Mouse (Mus musculus): ENCODE data around the gene Dok5.

Dok5 gene

DNA sequence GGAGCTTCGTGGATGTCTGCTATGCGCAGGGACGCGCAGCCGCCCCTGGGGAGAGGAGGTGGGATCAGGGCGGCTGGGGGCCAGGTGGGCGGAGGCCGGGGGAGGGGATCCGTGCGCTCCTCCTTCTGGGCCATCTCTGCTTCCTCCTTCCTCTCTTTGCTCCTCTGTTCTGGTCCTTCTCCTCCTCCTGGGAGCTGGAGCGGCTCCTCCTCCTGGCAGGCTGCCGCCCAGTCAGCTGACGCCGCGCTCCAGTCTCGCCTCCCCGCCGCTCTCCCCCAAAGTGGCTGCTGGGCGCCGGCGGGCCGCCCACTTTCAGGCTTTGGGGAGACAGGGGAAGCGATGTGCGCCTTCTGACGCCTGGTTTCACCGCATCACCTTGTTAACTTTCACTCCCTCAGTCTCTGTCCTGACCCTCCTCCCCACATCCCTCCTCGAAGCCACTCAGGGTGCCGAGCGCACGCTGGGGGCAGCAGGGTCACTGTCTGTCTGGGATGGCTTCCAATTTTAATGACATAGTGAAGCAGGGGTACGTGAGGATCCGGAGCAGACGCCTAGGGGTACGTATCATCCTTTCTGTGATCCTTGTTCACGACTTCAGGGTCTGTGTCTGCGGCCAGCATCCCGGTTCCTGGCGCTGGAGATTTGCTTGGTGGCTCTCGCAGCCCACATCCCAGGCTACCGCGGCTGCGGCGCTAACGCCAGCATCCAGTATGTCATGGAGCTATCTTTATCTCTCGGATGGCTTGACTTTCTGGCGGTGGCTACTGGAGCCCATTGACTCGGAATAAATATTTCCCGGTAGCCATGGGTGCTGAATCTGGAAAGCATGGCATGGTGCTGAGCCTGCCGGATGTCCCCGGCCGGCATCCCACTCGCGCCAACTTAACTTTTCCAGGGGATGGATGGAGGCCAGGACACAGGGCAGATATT lies at the start of gene Dok5:
Gene Dok5, plus strand, starts transcription at position 176 of the 930 bp plus-strand sequence.
- no peak for DNase-seq (ENCODE audit: low spot score in 2 of 2)

DNA sequence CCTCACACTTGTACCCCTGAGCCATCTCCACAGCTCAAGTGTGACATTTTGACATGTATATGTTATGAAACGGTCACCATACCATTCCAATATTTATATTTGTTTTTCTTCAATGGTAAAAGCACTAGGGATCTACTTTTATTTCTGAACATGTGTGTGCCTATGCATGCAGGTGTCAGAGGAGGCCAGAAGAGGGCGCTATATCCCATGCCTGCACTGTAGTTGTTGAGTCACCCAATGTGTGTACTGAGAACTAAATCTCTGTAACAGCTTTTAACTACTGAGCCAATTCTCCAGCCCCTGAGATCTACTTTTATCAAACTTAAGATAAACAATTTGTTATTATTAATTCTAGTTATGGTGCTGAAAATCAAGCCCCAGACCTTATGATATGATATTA lies 48.2 kb upstream of the Dok5 start:
- DNase-seq (ENCODE audit: low spot score in 2 of 2): no peak

DNA sequence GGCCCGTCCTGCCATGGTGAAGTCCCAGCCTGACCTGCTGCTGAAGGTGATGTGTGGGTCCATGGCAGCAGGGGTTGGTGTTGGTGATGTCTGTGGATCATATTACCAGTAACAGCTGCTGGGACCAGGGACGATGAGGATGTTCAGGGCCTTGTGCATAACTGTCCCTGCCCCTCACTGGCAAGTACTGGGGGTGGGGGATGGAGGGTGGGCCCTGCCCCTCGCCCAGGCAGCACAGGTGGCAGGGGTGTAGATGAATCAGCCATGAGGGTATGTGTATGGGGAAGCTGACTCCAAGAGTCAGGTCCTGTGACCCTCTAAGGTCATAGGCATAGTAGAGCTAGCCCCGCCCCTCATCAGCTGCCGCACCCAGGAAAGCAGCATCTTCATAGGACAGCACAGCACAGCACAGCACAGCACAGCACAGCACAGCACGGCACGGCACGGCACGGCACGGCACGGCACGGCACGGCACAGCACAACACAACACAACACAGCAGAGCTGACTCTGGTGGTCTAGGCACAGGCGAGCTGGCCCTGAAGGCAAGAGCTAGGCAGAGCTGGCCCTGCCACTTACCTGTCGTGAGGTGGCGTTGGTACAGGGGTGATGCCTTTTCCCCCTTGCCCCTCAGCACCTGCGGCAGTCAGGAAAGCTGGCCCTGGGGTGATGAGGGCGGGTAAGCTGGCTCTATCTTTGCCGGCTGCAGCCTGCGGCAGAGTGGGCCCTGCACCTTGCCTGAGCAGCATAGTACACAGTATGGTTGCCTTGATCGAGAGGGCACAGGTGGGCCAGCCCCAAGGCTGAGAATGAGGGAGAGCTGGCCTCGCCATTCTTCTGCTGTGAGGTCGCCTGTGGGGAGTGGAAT lies 36.3 kb upstream of the Dok5 start:
- no peak for DNase-seq (ENCODE audit: low spot score in 2 of 2)

DNA sequence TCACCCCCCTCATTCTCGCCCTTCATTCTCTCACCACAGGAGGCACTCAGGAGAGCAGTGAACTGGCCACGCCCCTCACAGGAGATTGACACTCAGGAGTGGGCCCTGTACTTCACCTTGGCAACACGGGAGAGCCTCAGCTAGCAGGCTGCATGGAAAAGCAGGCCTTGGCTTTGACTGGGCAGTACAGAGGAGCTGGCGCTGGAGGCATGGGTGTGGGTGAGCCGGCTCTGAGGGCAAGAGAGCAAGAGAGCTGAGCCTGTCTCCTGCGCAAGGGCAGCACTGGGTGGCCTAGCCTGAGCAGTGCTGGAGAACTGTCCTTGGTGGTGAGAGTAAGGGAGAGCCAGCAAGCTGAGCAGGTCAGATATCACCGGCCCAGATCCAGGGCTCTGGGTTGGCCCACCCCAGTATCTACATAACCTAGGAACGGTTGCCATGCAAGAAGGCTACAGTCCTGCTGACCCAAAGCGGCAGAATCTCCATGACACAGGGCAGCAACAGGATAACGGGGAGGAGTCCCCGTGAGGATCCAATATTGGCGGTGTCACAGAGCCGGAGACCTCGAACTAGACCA lies 35.6 kb upstream of the Dok5 start:
- DNase-seq (ENCODE audit: low spot score in 2 of 2): no peak

DNA sequence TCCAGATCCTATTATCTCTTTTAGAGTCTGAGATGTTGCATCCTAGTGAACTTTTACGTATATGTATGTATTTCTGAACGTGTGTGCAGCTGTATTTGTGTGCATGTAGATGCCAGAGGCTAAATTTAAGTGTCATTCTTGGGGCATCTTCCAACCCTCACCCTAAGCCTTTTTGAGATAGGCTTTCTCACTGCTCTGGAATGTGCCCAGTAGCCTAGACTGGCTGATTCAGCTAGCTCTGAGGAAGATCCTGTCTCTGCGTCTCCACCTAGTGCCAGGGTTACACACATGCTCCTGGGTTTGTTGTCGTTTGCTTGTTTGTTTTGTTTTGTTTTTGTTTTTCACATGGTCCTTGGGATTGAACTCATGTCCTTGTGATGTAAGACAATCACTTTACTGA lies 31.1 kb upstream of the Dok5 start:
- no peak for DNase-seq (ENCODE audit: low spot score in 2 of 2)

DNA sequence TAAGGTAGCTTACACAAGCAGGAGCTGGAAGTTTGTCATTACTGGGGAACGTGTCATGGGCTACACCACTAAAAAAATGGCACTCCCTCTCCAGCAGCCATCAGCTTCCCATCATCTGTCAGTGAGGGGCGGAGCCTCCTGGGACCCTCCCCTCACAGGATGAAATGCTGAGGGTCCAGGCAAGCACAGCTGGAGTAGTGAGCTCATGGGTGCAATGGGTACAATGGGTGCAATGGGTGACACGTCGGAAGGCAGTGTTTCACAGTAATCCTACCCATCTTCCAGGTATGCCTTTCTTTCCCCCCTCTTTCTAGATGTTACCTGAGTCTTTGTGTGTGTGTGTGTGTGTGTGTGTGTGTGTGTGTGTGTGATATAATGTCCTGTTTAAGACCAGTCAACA lies 25.1 kb upstream of the Dok5 start:
- no peak for DNase-seq (ENCODE audit: low spot score in 2 of 2)

DNA sequence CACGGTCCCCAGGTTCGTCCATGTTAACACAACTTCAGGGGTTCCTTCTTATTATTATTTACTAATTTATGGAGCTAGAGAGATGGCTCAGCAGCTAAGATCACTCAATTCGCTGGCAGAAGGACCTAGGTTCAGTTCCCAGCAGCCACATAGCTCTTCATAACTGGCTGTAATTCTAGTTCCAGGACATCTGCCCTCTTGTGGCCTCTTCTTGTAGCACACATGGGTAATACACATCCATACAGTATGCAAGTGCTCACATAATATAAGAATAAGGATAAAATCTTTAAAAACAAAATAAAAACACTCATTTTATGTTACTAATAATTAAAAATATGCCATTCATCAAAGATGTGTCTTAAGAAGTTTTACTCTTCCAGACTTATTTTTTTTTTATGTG lies 23.9 kb upstream of the Dok5 start:
- DNase-seq (ENCODE audit: low spot score in 2 of 2): no peak

DNA sequence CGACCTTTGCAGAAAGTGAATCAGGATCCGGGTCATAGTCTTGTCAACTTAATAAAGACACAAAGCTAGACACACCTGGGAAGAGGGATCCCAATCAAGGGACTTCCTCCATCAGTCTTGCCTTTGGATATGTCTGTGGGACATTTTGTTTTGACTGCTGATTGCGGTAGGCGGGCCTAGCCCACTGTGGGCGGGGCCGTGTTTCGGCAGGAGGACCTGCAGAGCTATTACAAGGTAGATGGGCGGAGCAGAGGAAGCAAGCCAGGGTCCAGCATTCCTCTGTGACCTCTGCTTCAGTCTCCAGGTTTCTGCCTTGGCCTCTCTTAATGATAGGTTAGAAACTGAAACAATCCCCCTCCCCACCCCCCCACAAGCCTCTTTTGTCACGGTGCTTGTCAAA lies 22.7 kb upstream of the Dok5 start:
- DNase-seq (ENCODE audit: low spot score in 2 of 2): no peak

DNA sequence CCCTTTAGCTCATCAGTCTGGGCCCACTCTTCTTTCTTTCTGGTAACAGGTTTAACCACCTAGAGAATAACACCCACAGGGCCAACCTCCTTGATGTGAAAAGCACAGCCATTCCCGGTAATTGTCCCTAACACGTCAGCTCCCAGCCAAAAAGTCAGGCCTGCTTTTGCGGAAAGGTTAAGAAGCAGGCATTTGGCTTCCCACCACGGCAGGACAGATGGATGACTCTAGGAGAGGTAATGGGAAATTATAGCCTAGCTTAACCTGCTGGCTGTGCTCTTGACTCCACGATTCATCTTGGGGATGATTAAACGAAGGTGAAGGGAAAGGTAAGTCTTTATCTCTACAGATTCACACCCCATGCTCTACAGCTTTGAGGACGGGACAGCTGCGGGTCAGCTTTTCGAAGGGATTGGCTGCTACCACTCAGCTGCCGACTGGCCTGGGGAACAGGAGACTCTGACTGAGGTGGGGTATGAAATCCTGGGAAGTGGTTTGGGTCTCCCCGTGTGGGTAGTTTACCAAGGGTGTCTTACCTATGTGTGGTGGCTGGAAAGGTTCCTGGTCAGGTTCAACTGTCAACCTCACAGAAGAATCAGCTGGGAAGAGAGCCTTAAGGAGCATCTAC lies 18.8 kb upstream of the Dok5 start:
- no peak for DNase-seq (ENCODE audit: low spot score in 2 of 2)

DNA sequence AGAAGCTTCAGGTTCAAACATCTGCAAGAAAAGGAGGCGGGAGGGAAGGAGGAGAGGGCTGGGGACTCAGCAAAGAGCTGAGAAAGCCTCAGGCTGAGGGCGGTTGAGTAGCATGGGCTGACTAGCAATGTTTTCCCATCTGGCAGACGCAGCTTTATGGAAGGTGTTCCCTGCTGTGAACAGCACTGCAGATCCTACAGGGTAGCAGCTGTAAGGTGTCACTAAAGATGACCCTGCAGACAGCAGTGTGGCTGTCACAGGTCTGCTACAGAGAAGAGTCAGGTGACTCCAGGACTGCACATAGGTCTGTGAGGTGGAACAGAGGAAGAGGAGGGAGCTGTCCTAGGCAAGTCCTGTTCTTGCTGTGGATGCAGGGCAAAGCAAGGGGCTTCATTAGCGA lies 11.2 kb upstream of the Dok5 start:
- no peak for DNase-seq (ENCODE audit: low spot score in 2 of 2)

DNA sequence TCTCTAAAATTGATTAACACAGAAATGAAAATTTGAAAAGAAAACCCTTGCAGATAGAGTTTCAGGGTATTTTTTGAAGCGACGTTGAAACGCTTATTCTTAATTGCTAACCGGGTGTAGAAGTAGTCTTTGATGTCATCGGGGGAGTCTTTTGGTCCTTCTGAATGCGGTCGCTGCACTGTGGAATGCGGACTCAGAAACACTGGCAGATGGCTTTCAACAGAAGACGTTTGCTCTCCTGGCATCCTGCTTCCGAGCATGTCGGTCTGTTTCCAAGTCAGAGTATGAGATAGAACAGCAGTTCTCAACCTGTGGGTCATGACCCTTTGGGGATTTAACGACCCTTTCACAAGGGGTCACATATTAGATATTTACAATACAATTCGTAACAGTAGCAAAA lies 7.5 kb upstream of the Dok5 start:
- DNase-seq (ENCODE audit: low spot score in 2 of 2): no peak

DNA sequence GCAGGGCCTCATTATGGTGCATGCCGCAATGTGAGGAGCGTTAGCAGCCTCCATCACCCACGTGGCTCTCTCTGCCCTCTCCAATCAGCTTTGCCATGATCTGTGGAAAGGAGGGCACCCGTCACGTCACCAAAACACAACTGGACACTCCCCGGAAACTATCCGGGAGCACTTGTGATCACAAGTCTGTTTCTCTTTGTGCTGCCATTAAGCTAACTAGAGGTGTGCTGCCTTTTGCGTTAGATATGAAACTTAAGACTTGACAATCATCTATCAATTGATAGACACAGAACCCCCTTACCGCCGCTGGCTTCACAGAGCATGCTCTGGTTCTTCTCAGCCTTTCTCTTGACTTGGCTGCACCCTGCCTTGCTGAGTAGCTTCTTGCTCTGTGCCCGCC lies 6.9 kb upstream of the Dok5 start:
- DNase-seq (ENCODE audit: low spot score in 2 of 2): no peak

DNA sequence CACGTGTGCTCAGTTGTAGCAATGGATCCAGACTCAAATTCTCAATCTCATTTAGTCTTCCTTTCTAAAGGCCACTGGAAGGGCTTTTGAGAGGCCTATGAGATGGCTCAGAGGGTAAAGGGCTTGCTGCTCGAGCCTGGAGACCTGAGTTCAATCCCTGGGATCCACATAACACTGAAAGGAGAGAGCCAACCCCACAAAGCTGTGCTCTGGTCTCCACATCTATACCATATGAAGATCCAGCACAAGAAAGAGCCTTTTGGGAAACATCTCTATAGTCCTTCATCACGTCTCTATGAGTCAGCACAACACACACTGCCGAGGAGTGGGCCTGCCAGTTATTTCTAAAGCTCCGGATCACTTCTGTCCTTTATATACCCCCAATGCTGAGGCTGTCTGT lies 5.8 kb upstream of the Dok5 start:
- no peak for DNase-seq (ENCODE audit: low spot score in 2 of 2)

DNA sequence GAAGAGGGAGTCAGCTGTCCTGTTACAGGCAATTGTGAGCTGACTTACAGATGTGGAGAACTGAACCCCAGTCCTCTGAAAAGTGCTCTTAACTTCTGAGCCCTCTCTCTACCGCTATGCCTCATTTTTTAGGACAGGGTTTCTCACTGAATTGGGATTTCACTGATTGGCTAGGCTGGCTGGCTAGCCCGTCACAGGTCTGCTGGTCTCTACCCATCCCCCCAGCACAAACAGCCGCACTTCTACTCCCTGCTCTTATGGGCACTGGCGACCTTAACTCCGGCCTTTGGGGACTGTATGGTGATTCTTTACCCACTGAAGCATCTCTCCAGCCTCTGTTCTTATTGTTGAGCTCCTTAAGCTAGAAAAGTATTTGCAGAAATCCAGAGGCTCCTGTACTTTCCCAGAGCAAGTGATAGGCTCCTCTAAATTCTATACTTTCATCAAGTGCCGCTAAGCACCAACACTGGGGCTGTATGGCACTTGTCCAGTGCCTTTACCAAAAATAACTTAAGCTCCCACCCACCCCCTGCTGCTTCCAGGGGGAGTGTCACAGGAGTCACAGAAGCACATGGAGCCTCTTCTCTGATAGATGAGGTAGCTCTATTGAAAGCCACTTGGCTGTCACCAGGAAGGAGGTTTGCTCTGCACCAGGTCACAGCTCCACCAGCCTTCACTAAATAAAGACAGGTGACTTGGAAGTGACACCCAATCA lies 4.5 kb upstream of the Dok5 start:
- DNase-seq (ENCODE audit: low spot score in 2 of 2): no peak

DNA sequence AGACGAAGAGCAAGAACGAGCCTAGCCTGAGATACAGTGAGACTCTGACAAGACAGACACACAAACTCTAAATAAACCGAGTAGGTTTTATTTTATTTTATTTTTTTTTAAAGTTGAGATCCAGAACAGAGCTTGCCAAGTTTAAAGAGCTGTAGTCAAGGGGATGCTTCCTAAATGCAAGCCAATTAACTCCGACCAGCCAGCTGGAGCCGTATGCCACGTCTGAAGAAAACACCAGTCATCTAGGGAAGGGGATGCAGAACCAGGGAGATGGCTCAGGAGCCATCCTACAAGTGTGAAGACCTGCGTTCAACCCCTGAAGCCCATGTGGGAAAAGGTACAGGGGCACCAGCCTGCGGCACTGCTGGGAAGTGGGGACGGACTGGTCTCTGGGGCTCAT lies 2.7 kb upstream of the Dok5 start:
- no peak for DNase-seq (ENCODE audit: low spot score in 2 of 2)

DNA sequence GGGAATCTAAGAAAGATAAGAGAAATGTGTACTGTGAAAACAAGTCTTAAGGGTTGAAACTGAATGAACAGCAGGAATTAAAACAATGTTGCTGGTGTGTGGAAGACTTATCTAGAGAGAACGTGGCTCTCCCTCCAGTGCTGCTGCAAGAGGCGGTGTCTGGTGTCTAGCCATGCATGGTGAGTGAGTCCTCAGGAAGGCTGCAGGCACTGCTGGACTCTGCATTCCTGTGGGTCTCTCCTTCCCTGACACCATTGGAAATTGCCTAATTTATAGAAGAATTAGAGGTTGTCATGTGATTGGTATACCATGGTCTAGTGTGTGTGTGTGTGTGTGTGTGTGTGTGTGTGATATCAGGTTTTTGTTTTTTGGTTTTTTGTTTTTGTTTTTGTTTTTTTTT lies 1.9 kb upstream of the Dok5 start:
- DNase-seq (ENCODE audit: low spot score in 2 of 2): no peak

DNA sequence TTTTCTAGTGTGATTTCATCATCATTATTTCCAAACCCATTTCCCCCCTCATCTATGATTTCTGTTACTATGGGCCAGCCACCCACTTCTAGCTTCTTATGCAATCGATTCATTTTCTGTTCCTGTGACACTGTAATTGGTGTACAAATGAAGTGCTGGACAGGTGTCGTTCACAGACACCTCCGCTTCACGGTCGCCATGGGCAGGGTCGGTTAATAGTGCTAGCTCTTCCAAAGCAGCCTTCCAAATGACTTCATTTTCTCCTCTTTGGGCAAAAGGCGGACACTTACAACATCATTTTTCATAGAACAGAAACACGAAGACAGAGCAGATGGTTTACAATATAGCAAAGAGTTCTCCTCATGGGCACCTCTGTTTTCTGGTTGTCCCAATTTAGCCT lies 1.5 kb upstream of the Dok5 start:
- DNase-seq (ENCODE audit: low spot score in 2 of 2): no peak

DNA sequence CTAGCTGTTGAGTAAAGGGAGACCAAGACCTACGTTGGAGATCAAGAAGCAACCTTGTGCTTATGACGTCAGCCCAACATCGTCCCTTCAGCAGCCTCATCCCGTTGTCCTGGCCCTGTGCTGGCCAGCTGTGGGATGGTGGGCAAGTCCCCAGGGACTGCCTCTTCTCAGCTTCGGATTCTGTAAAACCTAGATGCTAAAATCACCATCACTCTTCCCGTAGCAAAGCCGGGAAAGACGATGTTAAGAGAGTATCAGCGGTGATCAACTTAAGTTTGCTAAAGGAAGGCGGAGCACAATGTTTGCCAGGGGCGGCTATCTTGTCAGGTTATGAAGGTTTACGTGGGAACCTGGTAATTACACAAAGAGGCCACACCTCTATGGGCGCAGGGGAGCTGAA lies 826 bp upstream of the Dok5 start:
- no peak for DNase-seq (ENCODE audit: low spot score in 2 of 2)

DNA sequence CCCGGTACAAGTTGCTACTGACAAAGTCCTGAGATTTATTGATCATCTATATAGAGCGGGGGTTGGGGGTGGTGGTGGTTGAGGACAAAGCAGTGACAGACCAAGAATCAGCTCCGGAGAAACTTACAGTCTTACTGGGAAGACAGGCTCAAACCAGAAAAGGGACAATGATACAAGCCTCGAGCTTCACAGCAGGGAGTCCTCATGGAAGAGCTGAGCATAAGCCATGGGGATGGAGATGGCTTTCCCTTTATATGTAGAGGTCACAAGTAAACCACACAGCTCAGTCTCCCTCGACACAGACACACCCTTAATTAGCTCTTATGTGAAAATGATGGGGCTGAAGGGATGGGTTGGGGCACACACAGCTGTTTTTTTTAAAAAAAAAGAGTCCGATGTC lies 402 bp upstream of the Dok5 start:
- DNase-seq (ENCODE audit: low spot score in 2 of 2): no peak

DNA sequence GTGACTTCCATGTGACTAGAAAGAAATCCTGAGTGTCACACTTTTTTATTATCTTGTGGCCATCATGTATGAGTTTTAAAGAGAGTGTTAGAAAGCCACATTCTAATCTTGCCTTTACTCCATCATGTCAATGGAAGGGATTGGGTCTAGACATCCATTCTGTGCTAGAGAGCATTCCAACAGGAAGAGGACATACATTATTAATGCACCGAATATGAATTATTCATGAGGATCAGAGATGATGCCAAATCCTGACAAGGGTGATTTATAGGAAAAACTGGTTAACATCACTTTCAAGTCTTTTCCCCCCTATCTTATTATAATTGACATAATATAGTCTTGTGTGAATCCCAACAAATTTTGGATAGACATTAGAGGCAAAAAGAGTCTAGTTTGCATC lies 2.1 kb downstream of the Dok5 start:
- DNase-seq (ENCODE audit: low spot score in 2 of 2): no peak

DNA sequence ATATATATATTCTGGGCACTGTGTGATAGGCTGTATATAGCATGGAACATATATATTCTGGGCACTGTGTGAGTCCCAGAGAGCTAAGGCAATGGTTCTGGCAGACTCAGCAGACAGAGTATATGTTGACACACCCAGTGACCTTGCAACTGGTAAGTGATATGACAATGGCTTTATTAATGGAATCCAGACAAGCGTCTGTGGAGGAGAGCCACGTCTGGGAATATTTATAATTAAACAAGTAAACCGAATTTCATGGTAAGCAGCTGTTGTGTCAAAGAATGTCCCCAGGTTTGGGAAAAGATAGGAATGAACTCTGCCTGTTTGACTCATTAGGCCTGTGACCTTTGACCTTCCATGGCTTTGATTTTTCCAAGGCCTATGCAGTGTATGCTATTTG lies 2.8 kb downstream of the Dok5 start:
- no peak for DNase-seq (ENCODE audit: low spot score in 2 of 2)

DNA sequence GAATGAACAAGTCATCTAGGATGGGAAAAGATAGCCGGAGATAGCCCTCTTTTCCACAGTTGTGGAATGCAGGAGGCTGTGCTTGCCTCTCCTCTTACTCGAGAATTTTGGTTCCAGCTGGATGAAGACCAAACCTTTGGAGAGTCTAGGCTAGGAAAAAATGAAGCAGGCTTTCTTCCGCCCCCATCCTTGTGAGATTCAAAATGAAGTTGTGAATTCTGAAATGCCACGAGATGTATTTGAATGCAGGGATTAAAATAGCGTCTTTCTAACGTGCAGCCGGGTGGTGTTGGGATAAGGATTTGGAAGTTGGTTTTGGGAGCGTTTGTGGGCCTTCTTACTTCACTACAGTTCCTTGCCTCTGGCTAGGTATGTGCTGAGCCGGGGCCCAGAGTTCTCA lies 6.8 kb downstream of the Dok5 start:
- no peak for DNase-seq (ENCODE audit: low spot score in 2 of 2)
